Mouse (Mus musculus) liver, embryonic 12.5 days (tissue): ENCODE measurements around the gene Dazap2. TPM values are rescaled to one million over a fixed set of nuclear protein-coding genes. Genes with fewer than 3 reads are reported as not detected.
"Not testable (repeated sequence)": the region's sequence is repeated elsewhere in the genome, so short reads cannot be mapped to it uniquely, and the experiment has no call there.

ENCODE experiments used
- ATAC-seq: fragments of 200-750 bp; cut with Nextera tagmentation; 2 replicates; pipeline ENCODE4 v1.8.0; 2017; ENCODE audit warnings: moderate number of reproducible peaks, mild to moderate bottlenecking, moderate library complexity
- H3K27ac ChIP-seq: fragments of 300-500 bp; sonication (generic); 2 replicates; pipeline ENCODE4 v1.5.1; 2016; ENCODE audit warnings: mild to moderate bottlenecking
- H3K27me3 ChIP-seq: fragments of 300-500 bp; sonication (generic); replicated peaks from 2 replicates; pipeline ENCODE4 v1.6.1; 2016; ENCODE audit warnings: mild to moderate bottlenecking, moderate library complexity
- H3K36me3 ChIP-seq: fragments of 300-500 bp; sonication (generic); 2 replicates; pipeline ENCODE4 v1.6.1; 2016; ENCODE audit warnings: mild to moderate bottlenecking, moderate library complexity
- H3K4me1 ChIP-seq: fragments of 300-500 bp; sonication (generic); 2 replicates; pipeline ENCODE4 v1.6.1; 2016
- H3K4me2 ChIP-seq: fragments of 300-500 bp; sonication (generic); 2 replicates; pipeline ENCODE4 v1.6.1; 2016; ENCODE audit warnings: mild to moderate bottlenecking, moderate library complexity
- H3K4me3 ChIP-seq: fragments of 300-500 bp; sonication (generic); 2 replicates; pipeline ENCODE4 v1.5.1; 2016; ENCODE audit warnings: mild to moderate bottlenecking, moderate library complexity
- H3K9ac ChIP-seq: fragments of 300-500 bp; sonication (generic); 2 replicates; pipeline ENCODE4 v1.6.1; 2016; ENCODE audit warnings: mild to moderate bottlenecking, moderate library complexity
- H3K9me3 ChIP-seq: fragments of 300-500 bp; sonication (generic); replicated peaks from 2 replicates; pipeline ENCODE4 v1.6.1; 2016; ENCODE audit warnings: mild to moderate bottlenecking, moderate library complexity
- WGBS: fragments of 180-500 bp; shearing (Covaris S2); methylation state at CpG from one replicate; pipeline ENCODE4 v1.1.7; 2016; ENCODE audit not compliant: insufficient replicate concordance; 5-methylcytosine and 5-hydroxymethylcytosine counted together
- polyA plus RNA-seq: library from polyadenylated mRNA; unstranded; fragments of >200 nt; fragmentation: Nextera tagmentation; extraction: Ambion mirVana; gene quantifications from 2 replicates; pipeline ENCODE4 v1.2.1, GENCODE M21; 2016

Gene Dazap2
- polyA plus RNA-seq, 1 experiment from 2014 or later: 163 TPM

GRCm38 (mm10) chr15:100613584-100613983 lies 1.6 kb upstream of the Dazap2 start:
- 13% methylated on average over 16 of the region's 16 CpGs for WGBS
- no peak for ATAC-seq
- 0 out of 2 replicates have a peak, but pooled peaks cover 3% of the 10 kb centered on the region for H3K27me3 ChIP-seq
- no peak overlapping the region for H3K9ac ChIP-seq
- H3K4me3 ChIP-seq: peak overlapping the region; percentile 8; the same call in 1 of the 2 replicates
- peaks cover 40% of the 10 kb centered on the region for H3K4me1 ChIP-seq
- H3K27ac ChIP-seq: no peak overlapping the region
- no peaks in the 10 kb centered on the region for H3K9me3 ChIP-seq
- H3K36me3 ChIP-seq: peaks cover 19% of the 10 kb centered on the region
- H3K4me2 ChIP-seq: peak overlapping the region; percentile 92

- H3K4me2 ChIP-seq: peak overlapping the region; percentile 92
- WGBS: 10% methylated on average over 43 of the region's 43 CpGs
- no peaks in the 10 kb centered on the region for H3K9me3 ChIP-seq
- peaks cover 40% of the 10 kb centered on the region for H3K4me1 ChIP-seq
- peak; percentile 70 for ATAC-seq
- H3K36me3 ChIP-seq: peaks cover 27% of the 10 kb centered on the region
- peak overlapping the region; percentile 76 for H3K9ac ChIP-seq
- peak overlapping the region; percentile 97 for H3K4me3 ChIP-seq
- peak overlapping the region; percentile 99 for H3K27ac ChIP-seq
- H3K27me3 ChIP-seq: 0 out of 2 replicates have a peak, but pooled peaks cover 3% of the 10 kb centered on the region
Observed at GRCm38 (mm10) chr15:100614218-100614995, 742 bp upstream of the Dazap2 start.

DNA sequence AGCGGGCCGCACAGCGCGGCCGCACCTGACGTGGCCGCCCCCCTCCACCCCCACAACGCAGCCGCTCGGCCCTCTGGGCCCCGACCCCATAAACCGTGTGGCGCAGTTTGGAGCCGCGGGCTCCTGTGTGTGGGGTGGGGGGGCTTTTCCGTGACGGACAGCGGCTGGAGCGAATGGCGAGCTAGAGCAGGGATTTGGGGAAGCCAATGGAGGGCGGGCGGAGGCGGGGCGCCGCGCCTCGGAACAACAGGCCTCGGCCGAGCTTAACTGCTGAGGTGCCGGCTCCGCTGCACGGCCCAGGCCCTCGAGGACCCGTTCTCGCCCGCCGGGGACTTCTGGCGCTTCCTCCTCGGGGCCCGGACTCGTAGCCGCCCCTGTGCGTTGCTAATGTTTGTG lies 674 bp downstream of the Dazap2 start:
- ATAC-seq: peak; percentile 78
- Histone ChIP-seq H3K4me2 (peak overlapping the region; percentile 92), H3K27ac (peak overlapping the region; percentile 99), H3K27me3 (no peaks in the 10 kb centered on the region), H3K36me3 (peaks cover 41% of the 10 kb centered on the region), H3K4me3 (peak overlapping the region; percentile 97), H3K9ac (peak overlapping the region; percentile 99), H3K4me1 (peaks cover 30% of the 10 kb centered on the region), H3K9me3 (no peaks in the 10 kb centered on the region)
- WGBS: under 1% methylated on average over 40 of the region's 43 CpGs

DNA sequence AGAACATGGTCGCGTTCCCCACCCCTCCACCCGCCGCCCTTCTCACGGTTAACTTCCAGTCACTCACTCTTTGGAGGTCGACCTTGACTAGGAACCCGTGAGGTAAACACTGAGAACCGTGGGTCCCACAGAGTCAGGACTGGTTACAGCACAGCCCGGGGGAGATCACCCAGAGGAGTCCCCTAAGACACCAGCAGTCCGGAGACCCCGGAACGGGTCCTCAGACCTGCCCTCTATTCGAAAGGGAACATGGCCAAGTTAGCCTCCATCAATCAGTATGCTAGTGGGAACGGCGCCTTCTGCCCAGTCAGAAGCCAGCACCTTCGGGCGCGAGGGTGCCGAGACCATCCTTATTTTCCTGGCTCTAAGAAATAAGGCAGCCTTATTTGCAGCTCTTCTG lies 1.1 kb downstream of the Dazap2 start:
- Histone ChIP-seq H3K9me3 (no peaks in the 10 kb centered on the region), H3K36me3 (peaks cover 45% of the 10 kb centered on the region), H3K27ac (peak overlapping the region; percentile 99), H3K27me3 (no peaks in the 10 kb centered on the region), H3K4me3 (peak overlapping the region; percentile 97), H3K9ac (peak overlapping the region; percentile 99), H3K4me2 (peak overlapping the region; percentile 92), H3K4me1 (peaks cover 29% of the 10 kb centered on the region)
- ATAC-seq: peak; percentile 0; the same call in 1 of the 2 replicates
- WGBS: 2% methylated on average over 19 of the region's 19 CpGs

GRCm38 (mm10) chr15:100619200-100619599 lies 4.1 kb downstream of the Dazap2 start:
- Histone ChIP-seq H3K4me1 (peaks cover 17% of the 10 kb centered on the region), H3K27me3 (no peaks in the 10 kb centered on the region), H3K9ac (no peak overlapping the region), H3K9me3 (no peaks in the 10 kb centered on the region), H3K4me3 (no peak overlapping the region), H3K4me2 (no peak overlapping the region), H3K36me3 (peaks cover 52% of the 10 kb centered on the region), H3K27ac (no peak overlapping the region)
- ATAC-seq: no peak
- 92% methylated on average over 7 of the region's 7 CpGs for WGBS

DNA sequence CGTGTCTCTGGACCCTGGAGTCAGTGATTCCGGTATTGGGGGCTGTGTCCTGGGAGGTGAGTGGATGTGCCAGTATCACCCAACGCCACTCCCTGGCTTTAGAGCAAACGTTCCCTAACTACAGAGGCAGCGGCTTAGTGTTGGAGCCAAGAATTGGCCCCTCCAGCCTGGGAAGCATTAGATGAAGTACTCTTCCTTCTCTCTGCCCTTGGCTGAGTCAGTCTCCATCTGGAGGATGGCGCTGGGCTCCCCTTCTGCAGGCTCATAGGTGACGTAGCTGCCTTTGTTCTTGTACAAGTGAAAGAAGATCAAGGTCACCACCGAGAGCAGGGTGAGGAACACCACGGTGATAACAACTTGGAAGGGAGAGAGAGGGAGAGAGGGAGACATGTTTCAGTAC lies 6.5 kb downstream of the Dazap2 start:
- H3K27ac ChIP-seq, H3K27me3 ChIP-seq, H3K4me1 ChIP-seq, H3K4me2 ChIP-seq, H3K9ac ChIP-seq, ATAC-seq, H3K9me3 ChIP-seq, H3K4me3 ChIP-seq: not testable (repeated sequence)
- 65% methylated on average over 9 of the region's 9 CpGs for WGBS
- peaks cover 52% of the 10 kb centered on the region for H3K36me3 ChIP-seq

DNA sequence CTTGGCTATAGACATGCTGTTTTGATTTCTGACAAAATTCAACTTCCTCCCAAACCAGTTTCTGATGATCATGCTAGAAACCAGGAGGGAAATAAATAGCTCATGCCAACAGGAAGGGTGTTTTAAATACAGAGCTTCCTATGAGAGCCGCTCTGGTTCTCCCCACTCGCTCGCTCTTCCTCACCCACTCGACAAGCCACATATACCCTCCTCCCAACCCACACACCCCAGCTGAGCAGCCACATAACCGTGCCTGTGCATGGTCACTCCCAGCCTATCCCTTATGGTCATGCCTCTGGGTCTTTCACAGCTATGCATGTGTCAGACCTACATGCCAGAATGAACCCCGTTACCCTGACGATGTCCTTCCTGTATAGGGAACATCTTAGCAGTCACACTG lies 7.0 kb downstream of the Dazap2 start:
- H3K27ac ChIP-seq: no peak overlapping the region
- peaks cover 47% of the 10 kb centered on the region for H3K36me3 ChIP-seq
- no peak overlapping the region for H3K4me2 ChIP-seq
- no peaks in the 10 kb centered on the region for H3K27me3 ChIP-seq
- no peaks in the 10 kb centered on the region for H3K9me3 ChIP-seq
- H3K9ac ChIP-seq: no peak overlapping the region
- H3K4me3 ChIP-seq: no peak overlapping the region
- H3K4me1 ChIP-seq: peaks cover 5% of the 10 kb centered on the region; the same call in 1 of the 2 replicates
- 66% methylated on average over 7 of the region's 7 CpGs for WGBS
- no peak for ATAC-seq

GRCm38 (mm10) chr15:100623754-100624153 lies 8.6 kb downstream of the Dazap2 start:
- no peak overlapping the region for H3K27ac ChIP-seq
- WGBS: 71% methylated on average over 9 of the region's 9 CpGs

GRCm38 (mm10) chr15:100624435-100624834 lies 9.3 kb downstream of the Dazap2 start:
- no peak overlapping the region for H3K4me3 ChIP-seq
- H3K9ac ChIP-seq: no peak overlapping the region
- WGBS: 75% methylated on average over 3 of the region's 3 CpGs
- H3K27me3 ChIP-seq: no peaks in the 10 kb centered on the region
- H3K36me3 ChIP-seq: peaks cover 25% of the 10 kb centered on the region
- no peak for ATAC-seq
- peaks cover 18% of the 10 kb centered on the region for H3K4me1 ChIP-seq
- H3K4me2 ChIP-seq: no peak overlapping the region
- H3K9me3 ChIP-seq: no peaks in the 10 kb centered on the region
- no peak overlapping the region for H3K27ac ChIP-seq

More at GRCm38 (mm10) chr15:100623754-100624153, 8.6 kb downstream of the Dazap2 start:
- no peak for ATAC-seq
- Histone ChIP-seq H3K36me3 (peaks cover 32% of the 10 kb centered on the region), H3K4me3 (no peak overlapping the region), H3K9me3 (no peaks in the 10 kb centered on the region), H3K27me3 (no peaks in the 10 kb centered on the region), H3K4me2 (no peak overlapping the region), H3K9ac (no peak overlapping the region), H3K4me1 (peaks cover 14% of the 10 kb centered on the region)

DNA sequence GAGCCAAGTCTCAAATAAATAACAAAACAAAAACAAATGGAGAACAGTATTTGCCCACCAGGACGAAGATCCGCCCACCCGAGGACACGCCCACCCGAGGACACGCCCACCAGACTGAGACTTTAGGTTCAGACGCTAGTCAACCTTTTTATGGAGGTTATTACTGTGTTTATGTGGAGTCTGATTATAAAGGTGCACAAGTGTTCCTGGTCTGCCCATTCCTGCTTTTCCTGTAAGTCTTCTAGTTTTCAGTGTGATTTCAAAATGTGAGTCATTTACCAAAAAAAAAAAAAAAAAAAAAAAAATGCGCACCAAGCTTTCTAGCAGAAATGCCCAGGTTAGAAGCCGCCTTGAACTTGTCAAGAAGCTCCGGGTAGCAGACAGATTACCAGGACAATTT lies 12.1 kb downstream of the Dazap2 start:
- H3K4me1 ChIP-seq: peaks cover 29% of the 10 kb centered on the region
- no peak overlapping the region for H3K9ac ChIP-seq
- no peak for ATAC-seq
- WGBS: 15% methylated on average over 10 of the region's 10 CpGs
- H3K27me3 ChIP-seq: peaks cover 15% of the 10 kb centered on the region
- no peak overlapping the region for H3K4me2 ChIP-seq
- H3K27ac ChIP-seq: no peak overlapping the region
- no peaks in the 10 kb centered on the region for H3K9me3 ChIP-seq
- no peaks in the 10 kb centered on the region for H3K36me3 ChIP-seq
- H3K4me3 ChIP-seq: no peak overlapping the region

- Histone ChIP-seq H3K4me2 (0 out of 2 replicates have a peak overlapping the region, but pooled peaks have one; percentile 14), H3K4me1 (peaks cover 35% of the 10 kb centered on the region), H3K27me3 (peaks cover 18% of the 10 kb centered on the region), H3K36me3 (no peaks in the 10 kb centered on the region), H3K4me3 (no peak overlapping the region), H3K27ac (0 out of 2 replicates have a peak overlapping the region, but pooled peaks have one; percentile 16), H3K9ac (no peak overlapping the region), H3K9me3 (no peaks in the 10 kb centered on the region)
- ATAC-seq: no peak
- 29% methylated on average over 11 of the region's 11 CpGs for WGBS
Observed at GRCm38 (mm10) chr15:100627774-100628370, 12.7 kb downstream of the Dazap2 start.

DNA sequence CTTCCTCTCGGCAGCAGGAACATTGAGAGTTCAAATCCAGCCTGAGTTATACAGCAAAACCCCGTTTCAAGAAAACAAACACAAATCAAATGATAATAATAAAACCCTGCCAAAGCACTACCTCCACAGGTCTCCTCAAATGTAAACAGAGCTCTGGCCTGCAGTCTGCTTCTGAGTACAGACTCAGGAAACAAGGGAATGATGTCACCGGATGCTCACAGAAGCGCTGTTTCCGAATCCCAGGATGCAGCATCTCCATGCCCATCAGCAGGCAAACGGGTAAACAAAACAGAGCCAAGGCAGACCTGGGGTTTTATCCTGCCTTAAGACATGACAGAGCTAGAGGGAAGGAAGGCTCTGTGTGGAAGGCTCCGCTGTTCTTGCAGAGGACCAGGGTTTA lies 13.6 kb downstream of the Dazap2 start:
- no peak for ATAC-seq
- Histone ChIP-seq H3K27me3 (peaks cover 28% of the 10 kb centered on the region), H3K4me3 (no peak overlapping the region), H3K9me3 (no peaks in the 10 kb centered on the region), H3K4me1 (peaks cover 41% of the 10 kb centered on the region), H3K36me3 (no peaks in the 10 kb centered on the region), H3K9ac (no peak overlapping the region), H3K27ac (no peak overlapping the region), H3K4me2 (no peak overlapping the region)
- 47% methylated on average over 7 of the region's 7 CpGs for WGBS
